Mouse (Mus musculus) myocyte (in vitro differentiated cells): ENCODE measurements around the gene Wdr90. TPM values are rescaled to one million over a fixed set of nuclear protein-coding genes. Genes with fewer than 3 reads are reported as not detected.

ENCODE experiments used
- H3K27me3 ChIP-seq: one replicate; pipeline ENCODE4 v1.6.1; 2011; ENCODE audit not compliant: control insufficient read depth, insufficient read depth, insufficient read length
- H3K36me3 ChIP-seq: one replicate; pipeline ENCODE4 v1.6.1; 2011; ENCODE audit not compliant: control insufficient read depth, insufficient read depth
- H3K4me2 ChIP-seq: one replicate; pipeline ENCODE4 v1.6.1; 2011; ENCODE audit warnings: low read depth, control low read depth
- H3K4me3 ChIP-seq: one replicate; pipeline ENCODE4 v1.5.1; 2011; ENCODE audit warnings: mild to moderate bottlenecking, control low read depth, moderate library complexity
- H3K79me2 ChIP-seq: one replicate; pipeline ENCODE4 v1.6.1; 2011; ENCODE audit not compliant: control insufficient read depth, insufficient read depth
- H3ac ChIP-seq: one replicate; pipeline ENCODE4 v1.6.1; 2011; ENCODE audit not compliant: control insufficient read depth, insufficient read length
- CEBPB ChIP-seq: IDR thresholded peaks from 2 replicates; pipeline ENCODE4 v1.6.1; 2011; ENCODE audit warnings: mild to moderate bottlenecking, moderate library complexity; ENCODE audit not compliant: poor library complexity, insufficient read depth, severe bottlenecking
- E2F4 ChIP-seq: IDR thresholded peaks from one replicate; pipeline ENCODE4 v1.6.1; 2011; ENCODE audit warnings: mild to moderate bottlenecking, control low read depth, moderate library complexity; ENCODE audit not compliant: insufficient read depth
- MAX ChIP-seq: IDR thresholded peaks from one replicate; pipeline ENCODE4 v1.6.1; 2011; ENCODE audit warnings: low read depth, mild to moderate bottlenecking, control low read depth
- MYOD1 ChIP-seq, 3 experiments: IDR thresholded peaks; one replicate each; pipeline ENCODE4 v1.6.1; 2011; ENCODE audit warnings: control low read depth in 2 of 3, low read depth in 2 of 3, mild to moderate bottlenecking in 2 of 3, moderate library complexity in 1 of 3; ENCODE audit not compliant: insufficient read length in 2 of 3, control insufficient read depth in 1 of 3
- MYOG ChIP-seq, 3 experiments: IDR thresholded peaks; one replicate each; pipeline ENCODE4 v1.6.1; 2011; ENCODE audit warnings: control low read depth in 2 of 3, low read depth in 2 of 3, mild to moderate bottlenecking in 2 of 3; ENCODE audit not compliant: insufficient read length in 2 of 3, control insufficient read depth in 1 of 3, insufficient read depth in 1 of 3
- POLR2A ChIP-seq: IDR thresholded peaks from one replicate; pipeline ENCODE4 v1.6.1; 2011; ENCODE audit warnings: low read depth, mild to moderate bottlenecking, control low read depth, moderate library complexity; ENCODE audit not compliant: insufficient read length
- POLR2AphosphoS2 ChIP-seq: IDR thresholded peaks from one replicate; pipeline ENCODE4 v1.6.1; 2011; ENCODE audit warnings: low read depth, control low read depth; ENCODE audit not compliant: insufficient read length
- REST ChIP-seq: IDR thresholded peaks from one replicate; pipeline ENCODE4 v1.6.1; 2011; ENCODE audit warnings: mild to moderate bottlenecking, control low read depth, moderate library complexity; ENCODE audit not compliant: insufficient read depth, insufficient read length
- SRF ChIP-seq: IDR thresholded peaks from one replicate; pipeline ENCODE4 v1.6.1; 2011; ENCODE audit warnings: low read depth; ENCODE audit not compliant: control insufficient read depth, insufficient read length
- TCF12 ChIP-seq: IDR thresholded peaks from one replicate; pipeline ENCODE4 v1.6.1; 2011; ENCODE audit warnings: mild to moderate bottlenecking, control low read depth; ENCODE audit not compliant: poor library complexity, insufficient read depth, severe bottlenecking
- TCF3 ChIP-seq: IDR thresholded peaks from one replicate; pipeline ENCODE4 v1.6.1; 2011; ENCODE audit warnings: low read depth, control low read depth; ENCODE audit not compliant: insufficient read length
- USF1 ChIP-seq: IDR thresholded peaks from one replicate; pipeline ENCODE4 v1.6.1; 2011; ENCODE audit warnings: low read depth, mild to moderate bottlenecking, control low read depth, moderate library complexity
- polyA plus RNA-seq: library from polyadenylated mRNA; unstranded; fragments of >200 nt; fragmentation: generic; extraction: Trizol; gene quantifications from one replicate; pipeline ENCODE4 v1.2.1, GENCODE M21; 2012; ENCODE audit warnings: missing spikeins

Gene Wdr90
- polyA plus RNA-seq, 1 experiment: 7.4 TPM

DNA sequence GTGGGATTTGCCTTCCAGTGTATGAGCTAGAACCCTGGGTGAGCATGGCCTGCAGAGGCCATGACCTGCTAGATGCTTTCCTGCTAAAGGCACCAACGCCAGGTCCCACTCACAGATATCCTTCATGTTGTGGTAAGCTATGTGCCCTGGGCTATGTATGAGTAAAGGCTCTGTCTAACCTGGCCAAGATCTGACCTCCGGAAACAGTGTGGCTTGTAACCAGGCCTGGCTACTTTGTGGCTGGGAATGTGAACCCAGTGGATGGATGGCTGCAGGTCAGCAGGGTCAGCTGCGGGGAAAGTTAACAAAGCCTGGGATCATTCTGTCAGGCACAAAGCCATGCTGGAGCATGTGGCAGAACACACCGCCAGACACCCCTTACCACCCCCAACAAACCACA lies 20.4 kb upstream of the Wdr90 start:
- Histone ChIP-seq H3K36me3 (no peaks in the 10 kb centered on the region), H3K4me3 (no peak overlapping the region), H3K79me2 (no peaks in the 10 kb centered on the region), H3K27me3 (no peaks in the 10 kb centered on the region), H3ac (no peak overlapping the region), H3K4me2 (no peak overlapping the region)
- TF ChIP-seq POLR2AphosphoS2 (no peak), REST (no peak), USF1 (no peak), MAX (no peak), MYOG (IDR thresholded peaks at IDR 0.05; ENCODE audit: control insufficient read depth in 1 of 3, insufficient read depth in 1 of 3, insufficient read length in 2 of 3, low read depth in 2 of 3) (no peak), POLR2A (no peak), TCF12 (no peak), E2F4 (no peak), SRF (no peak), TCF3 (no peak), CEBPB (no peak), MYOD1 (IDR thresholded peaks at IDR 0.05; ENCODE audit: control insufficient read depth in 1 of 3, insufficient read length in 2 of 3, low read depth in 2 of 3) (no peak)

DNA sequence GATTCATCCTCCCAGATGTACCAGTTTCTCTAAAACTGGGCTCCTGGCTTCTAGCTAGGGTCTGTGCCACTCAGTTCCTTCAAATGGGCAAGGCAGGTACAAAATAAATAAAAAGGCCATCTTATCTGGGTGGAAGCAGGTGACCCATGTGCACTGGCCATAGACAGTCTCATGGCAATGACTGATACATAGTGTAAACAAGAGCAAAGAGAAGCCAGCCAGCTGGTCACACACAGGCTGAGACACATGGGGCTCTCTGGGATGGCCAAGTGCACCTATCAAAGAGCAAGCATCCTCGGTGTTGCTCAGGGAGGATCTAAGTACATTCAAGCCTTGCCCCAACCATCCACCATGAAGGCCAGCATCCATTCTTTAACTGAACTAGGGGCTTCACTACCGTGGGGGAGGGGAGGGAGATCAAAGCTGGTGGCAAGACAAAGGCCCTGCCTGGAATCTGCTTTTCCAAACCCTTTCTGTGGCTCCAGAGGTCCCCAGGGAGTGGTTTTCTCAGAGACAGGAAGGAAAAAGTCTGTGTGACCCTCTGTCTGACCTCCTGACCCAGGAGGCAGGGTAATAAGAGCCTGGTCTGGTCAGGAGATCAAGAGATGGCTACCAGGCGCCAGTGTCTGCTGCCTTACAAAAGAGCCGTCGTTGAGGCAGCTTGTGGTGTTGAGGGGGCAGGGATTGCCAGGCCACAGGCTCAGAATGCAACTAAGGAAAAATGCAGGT lies 19.8 kb upstream of the Wdr90 start:
- H3K4me2 ChIP-seq: no peak overlapping the region
- H3K36me3 ChIP-seq: no peaks in the 10 kb centered on the region
- TF ChIP-seq MAX (no peak), POLR2AphosphoS2 (peak; percentile 23)
- H3ac ChIP-seq: no peak overlapping the region
- no peak overlapping the region for H3K4me3 ChIP-seq
- no peaks in the 10 kb centered on the region for H3K27me3 ChIP-seq
- peaks cover 3% of the 10 kb centered on the region for H3K79me2 ChIP-seq

DNA sequence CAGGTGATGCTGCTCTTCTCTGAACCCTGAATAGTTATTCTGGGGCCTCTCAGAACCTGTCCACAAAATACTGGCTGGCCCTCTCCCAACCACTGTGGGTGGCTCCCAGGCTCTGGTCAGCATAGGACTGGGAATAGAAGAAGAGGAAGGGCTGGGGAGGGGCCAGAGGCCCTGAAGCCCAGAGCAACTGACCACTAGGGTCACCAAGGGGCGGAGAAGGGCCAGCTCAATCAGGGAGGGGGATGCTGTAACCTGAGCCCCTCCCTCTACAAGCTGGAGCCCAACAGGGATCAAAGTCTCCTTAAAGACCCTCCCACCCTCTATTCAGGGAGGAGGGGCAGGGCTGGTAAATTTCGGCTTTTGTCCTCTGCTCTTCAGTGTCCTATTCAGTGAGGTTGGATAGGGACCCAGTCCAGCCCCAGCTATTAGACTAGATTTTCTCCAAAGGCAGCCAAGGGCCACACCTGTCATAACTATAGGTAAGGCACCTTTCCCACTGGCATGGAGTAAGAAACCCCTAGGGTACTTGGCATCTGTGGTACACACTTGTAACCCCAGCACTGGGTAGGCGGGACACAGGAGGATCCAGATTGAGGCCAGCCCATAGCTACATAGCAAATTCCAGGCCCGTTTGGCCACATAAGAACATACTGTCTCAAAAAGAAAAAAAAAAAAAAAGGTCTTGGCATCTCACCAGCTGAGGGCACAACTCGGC lies 19.1 kb upstream of the Wdr90 start, which contains the start of gene Wfikkn1:
Wfikkn1 (minus strand) TSS at position 663 of the 715 bp plus-strand sequence.
- no peaks in the 10 kb centered on the region for H3K36me3 ChIP-seq

DNA sequence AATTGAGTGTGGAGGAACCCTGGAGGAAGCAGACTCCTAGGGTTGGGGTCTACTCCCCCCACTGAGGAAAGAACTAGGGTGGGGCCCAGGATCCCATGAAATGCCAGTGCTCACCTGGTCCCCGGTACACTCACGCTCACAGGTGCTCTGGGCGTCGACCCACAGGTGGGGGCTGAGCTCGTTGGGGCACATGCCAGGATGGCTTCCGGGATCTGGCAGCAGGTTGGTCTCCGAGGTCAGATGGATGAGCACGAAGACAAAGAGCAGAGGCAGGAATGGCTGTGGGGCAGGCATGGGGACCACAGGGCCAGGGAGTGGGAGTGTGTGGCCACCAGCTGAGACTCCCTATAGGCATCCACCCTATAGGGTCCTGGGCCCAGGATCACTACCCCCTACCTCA lies 18.4 kb upstream of the Wdr90 start:
- TF ChIP-seq MAX (no peak), MYOG (IDR thresholded peaks at IDR 0.05; ENCODE audit: control insufficient read depth in 1 of 3, insufficient read depth in 1 of 3, insufficient read length in 2 of 3, low read depth in 2 of 3) (no peak), E2F4 (no peak), USF1 (no peak), POLR2AphosphoS2 (peak; percentile 20)
- no peak overlapping the region for H3ac ChIP-seq
- H3K79me2 ChIP-seq: peaks cover 4% of the 10 kb centered on the region
- no peak overlapping the region for H3K4me3 ChIP-seq
- no peaks in the 10 kb centered on the region for H3K27me3 ChIP-seq
- no peak overlapping the region for H3K4me2 ChIP-seq
- no peaks in the 10 kb centered on the region for H3K36me3 ChIP-seq

More for the DNA sequence above, 19.1 kb upstream of the Wdr90 start, which contains the start of gene Wfikkn1:
- Histone ChIP-seq H3ac (no peak within 1 kb of the TSS), H3K4me2 (no peak within 1 kb of the TSS), H3K27me3 (no peaks in the 10 kb centered on the region), H3K79me2 (peaks cover 4% of the 10 kb centered on the region), H3K4me3 (no peak within 1 kb of the TSS)
- TF ChIP-seq SRF (no peak), CEBPB (no peak), POLR2A (no peak), MYOD1 (IDR thresholded peaks at IDR 0.05; ENCODE audit: control insufficient read depth in 1 of 3, insufficient read length in 2 of 3, low read depth in 2 of 3) (no peak), USF1 (no peak), REST (no peak), TCF12 (no peak), TCF3 (no peak)

DNA sequence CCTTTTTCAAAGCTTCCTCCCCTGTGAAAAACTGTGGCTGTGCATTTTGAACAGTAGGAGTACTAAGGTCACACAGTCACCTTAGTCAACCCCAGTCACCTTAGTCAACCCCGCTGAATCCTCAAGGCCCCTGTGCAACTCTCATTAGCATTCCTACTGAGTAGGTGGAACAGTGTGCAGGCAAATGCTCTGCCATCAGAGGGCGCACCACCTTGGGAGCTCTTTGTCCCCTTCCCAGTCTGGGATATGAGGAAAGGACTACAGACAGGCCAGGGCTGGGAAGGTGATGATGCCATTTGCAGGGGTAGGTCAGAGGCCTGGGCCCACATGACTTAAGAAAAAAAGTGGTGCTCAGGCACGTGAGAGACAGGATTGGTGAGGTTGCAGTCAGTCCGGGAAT lies 18.0 kb upstream of the Wdr90 start:
- Histone ChIP-seq H3K4me3 (no peak overlapping the region), H3ac (no peak overlapping the region), H3K27me3 (no peaks in the 10 kb centered on the region), H3K79me2 (peaks cover 4% of the 10 kb centered on the region), H3K36me3 (no peaks in the 10 kb centered on the region), H3K4me2 (no peak overlapping the region)
- TF ChIP-seq POLR2AphosphoS2 (peak; percentile 2), POLR2A (no peak)
